Mouse (Mus musculus) heart, postnatal 14 days (tissue): ENCODE data around the gene Tnfrsf13c. TPM values are rescaled to one million over a fixed set of nuclear protein-coding genes. Genes with fewer than 3 reads are reported as not detected.
"Not testable (repeated sequence)": the region's sequence is repeated elsewhere in the genome, so short reads cannot be mapped to it uniquely, and the experiment has no call there.

Experiments used
- DNase-seq, 2 experiments: peaks; one replicate each; pipeline ENCODE4 v3.0.0; 2021 to 2022
- intact Hi-C: fragments of 180-260 bp; cut with DNase I; formaldehyde crosslinking; loops from one replicate; pipeline ENCODE4 v1.15.1; 2025
- long read RNA-seq, 2 experiments: library from polyadenylated mRNA; stranded (forward); transcript quantifications; one replicate each; pipeline ENCODE4 v2.0.0; 2021
- total RNA-seq, 2 experiments: library from RNA; stranded (reverse); gene quantifications; 2 replicates each; pipeline ENCODE4 v1.2.3; 2021

Gene Tnfrsf13c
- total RNA-seq, result under 1 TPM; 0.24 TPM
- long read RNA-seq, experiment 1, result 0 reads
- long read RNA-seq, experiment 2, partial matches to known transcripts, result 0 of 1 reads
- long read RNA-seq, experiment 2, other reads (novel, unspliced or antisense), result 0 of 1 reads

DNA sequence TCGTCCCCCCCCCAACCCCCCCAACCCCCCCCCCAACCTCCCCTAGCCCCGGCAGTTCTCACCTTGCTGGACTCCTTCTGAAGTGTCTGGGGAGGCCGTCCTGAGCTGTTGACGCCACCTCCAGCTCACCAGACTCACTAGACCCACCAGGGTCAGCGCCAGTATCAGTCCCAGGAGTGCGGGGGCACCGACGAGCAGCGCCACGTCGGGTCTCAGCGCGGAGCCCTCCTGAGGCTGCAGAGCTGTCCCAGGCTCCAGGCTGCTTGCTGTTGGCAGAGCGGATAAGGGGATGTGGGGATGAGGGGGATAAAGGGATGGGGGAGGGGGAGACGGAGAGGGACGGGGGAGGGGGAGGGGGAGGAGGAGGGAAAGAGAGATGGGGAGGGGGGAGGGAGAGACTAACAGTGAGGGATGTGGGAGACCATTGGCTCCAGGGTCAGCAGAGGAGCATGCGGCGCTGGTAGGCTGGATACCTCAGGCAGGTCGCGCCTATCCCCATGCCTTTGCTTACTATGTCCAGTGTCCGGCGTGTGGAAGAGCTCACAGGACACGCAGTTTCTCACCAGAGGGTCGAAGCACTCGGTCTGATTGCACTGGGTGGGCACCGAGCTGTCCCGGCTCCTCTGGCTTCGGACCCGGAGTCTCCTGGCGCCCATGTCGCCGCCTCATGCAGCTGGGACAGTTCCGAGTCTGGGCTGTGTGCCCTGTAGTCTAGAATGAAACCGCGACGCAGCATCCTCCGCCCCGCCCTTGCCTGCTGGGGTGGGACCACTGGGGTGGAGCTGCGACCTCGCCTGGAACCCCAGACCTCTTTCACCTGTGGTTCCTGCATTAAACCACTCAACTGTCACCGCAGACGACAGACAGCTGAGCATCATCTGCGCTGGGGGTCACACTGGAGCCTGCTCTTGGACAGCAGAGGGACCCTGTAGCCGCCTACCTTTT, at the start of gene Tnfrsf13c:
Gene Tnfrsf13c, minus strand, starts transcription at position 713 of the 945 bp plus-strand sequence.
- peak; percentile 49 to 54 for DNase-seq
- intact Hi-C loops, result no loop called here

DNA sequence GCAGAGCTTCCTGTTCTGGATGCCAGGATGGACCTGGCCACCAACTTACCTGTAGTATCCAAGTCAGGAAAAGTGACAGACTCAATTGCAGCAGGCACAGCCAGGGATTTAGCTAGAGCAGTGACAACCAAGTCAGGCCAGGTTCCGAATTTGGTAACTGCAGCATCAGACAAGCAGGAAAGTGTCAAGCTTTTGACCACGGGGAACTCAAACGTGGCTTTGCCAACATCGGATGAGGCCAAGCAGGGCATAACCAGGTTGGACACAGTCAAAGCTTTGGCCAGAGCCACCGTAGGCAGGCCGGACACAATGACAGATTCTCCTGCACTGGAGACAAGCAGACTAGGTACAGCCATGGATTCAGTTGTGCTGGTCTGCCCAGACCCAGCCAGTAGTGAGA, 48.1 kb upstream of the Tnfrsf13c start:
- intact Hi-C loops, result no loop called here
- no peak for DNase-seq

DNA sequence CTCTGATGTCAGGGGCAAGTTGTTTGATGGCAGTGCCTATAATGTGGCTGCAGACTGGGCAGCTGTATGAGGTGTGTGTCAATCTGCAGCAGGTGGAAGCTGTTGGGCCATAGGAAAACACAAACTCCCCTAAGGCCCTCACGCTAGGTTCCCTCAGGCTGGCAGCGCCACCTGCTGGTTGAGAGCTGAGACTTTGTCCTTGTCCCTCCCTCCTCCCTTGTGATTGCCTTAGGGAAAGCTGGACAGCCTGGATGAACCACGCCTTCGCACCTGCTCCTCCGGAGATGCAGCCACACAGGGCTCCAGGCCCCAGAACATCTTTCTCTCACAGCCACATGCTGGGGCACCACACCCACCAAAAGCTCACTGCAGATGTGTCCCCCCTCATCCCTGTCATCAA, 47.0 kb upstream of the Tnfrsf13c start:
- peak; percentile 67 to 81 for DNase-seq
- intact Hi-C loops, result no loop called here

DNA sequence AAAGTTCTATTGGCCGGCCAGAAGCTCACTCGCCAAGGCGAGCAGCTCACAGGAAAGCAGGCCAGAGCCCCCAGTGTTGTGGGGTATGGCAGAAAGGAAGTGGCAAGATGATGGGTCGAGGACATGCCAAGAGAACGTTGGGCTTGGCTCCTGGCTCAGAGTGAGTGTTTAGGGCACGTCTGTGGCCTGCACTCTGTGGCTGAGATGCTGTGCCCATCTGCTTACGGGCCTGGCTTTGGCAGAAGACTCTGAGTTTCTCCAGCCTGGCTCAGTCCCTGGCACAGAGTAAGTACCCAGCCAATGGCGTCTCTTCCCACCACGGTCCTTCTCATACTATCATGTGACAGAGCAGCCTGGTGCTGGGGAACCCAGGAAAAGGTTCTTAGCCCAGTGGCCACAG, 44.6 kb upstream of the Tnfrsf13c start:
- intact Hi-C loops, result no loop called here
- DNase-seq, result no peak

DNA sequence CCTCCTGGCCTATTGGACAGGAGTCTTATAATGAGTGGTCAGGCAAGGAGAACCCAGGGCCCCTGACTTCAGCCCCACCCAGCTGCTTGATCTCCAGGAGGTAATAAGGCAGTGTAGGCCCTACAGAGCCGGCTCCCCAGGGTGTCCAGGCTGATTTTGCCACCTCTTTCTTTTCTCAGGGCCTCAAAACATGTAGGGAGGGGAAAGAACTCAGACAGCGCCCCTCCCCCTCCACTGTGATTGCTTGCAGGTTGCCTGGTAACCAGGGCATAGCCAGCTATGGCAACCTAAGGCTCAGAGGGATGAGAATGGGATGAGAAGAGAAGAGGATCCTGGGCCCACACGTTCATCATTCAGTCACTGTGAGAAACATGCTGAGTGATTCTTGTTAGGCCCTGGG, 44.0 kb upstream of the Tnfrsf13c start:
- intact Hi-C loops, result no loop called here
- no peak for DNase-seq

DNA sequence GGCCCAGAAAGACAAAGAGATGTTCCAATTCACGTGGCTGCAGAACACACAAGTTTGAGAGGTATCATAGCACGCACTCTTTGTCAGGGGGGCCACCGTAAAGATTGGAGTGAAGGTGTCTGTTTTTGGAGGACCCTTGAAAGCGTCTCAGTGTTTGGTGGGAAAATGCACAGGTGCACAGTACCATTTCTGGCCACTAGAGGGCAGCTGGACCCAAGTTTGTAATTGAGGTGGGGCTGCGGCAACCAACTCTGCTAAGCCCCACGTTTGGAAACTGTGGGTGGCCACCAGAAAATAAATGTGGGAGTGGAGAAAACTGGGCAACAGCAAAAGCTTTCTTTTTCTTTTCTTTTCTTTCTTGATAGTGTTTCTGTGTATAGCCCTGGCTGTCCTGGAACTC, 42.2 kb upstream of the Tnfrsf13c start:
- intact Hi-C loops, result loop anchor here (2.0 kb wide), 1 partner anchor 150 kb away; no protein-coding TSS in a partner anchor

DNA sequence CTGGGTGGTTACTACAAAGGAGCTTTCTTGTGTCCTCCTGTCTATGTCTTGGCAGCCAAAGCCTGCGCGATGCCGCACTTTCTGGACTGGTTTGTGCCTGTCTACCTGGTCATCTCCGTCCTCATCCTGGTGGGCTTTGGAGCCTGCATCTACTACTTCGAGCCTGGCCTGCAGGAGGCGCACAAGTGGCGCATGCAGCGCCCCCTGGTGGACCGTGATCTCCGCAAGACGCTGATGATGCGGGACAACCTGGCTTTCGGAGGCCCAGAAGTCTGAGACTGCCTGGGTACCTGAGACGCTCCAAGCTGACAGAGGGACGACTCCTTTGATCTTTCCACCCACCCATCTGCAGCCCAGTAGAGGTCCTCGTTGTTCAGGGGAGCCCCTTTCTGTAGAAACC, 35.3 kb upstream of the Tnfrsf13c start:
- intact Hi-C loops, result no loop called here
- DNase-seq, result peak; percentile 60 to 77

More for the DNA sequence above, 42.2 kb upstream of the Tnfrsf13c start:
- DNase-seq, result peak; percentile 69 to 79

DNA sequence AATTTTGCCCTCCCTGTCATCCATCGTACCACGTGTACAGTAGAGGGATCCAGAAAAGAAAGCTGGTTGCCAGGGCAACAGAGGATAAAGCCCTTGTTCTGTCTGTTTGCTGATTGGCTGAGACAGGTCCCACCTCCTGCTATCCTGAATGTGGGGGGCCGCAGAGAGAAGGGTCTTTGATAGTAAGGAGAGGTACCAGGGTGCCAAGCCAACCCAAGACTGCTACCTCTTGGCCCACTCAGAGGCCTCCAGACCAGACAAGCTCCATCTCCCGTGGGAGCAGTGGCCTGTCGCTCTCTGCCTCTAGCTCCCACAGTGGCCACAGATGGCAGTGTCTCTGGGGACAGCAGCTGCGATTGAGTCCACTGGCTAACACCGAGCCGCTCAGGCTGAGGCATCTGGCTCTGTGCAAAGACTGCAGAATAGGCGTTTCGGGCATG, 31.8 kb upstream of the Tnfrsf13c start:
- intact Hi-C loops, result no loop called here

DNA sequence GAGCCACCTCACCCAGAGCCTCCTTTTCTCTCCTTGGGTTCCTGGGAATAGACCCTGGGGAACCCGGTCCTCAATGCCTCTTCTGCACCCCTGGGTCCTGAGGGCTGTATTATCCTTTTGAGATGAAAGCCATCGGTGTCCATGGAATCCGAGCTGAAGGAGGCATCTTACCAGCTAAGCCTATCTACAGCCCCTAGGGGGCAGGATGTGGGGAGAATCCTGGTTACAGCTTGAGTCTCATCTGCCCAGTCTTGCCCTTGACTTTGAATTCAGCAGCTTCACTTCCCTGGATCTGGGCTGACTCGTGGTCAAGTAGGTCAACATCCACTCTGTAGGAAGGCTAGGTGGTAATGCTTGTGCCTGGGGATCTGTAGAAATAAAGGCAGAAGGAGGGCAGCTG, 31.1 kb upstream of the Tnfrsf13c start:
- no peak for DNase-seq

More for the DNA sequence above, 31.8 kb upstream of the Tnfrsf13c start:
- DNase-seq, result no peak

DNA sequence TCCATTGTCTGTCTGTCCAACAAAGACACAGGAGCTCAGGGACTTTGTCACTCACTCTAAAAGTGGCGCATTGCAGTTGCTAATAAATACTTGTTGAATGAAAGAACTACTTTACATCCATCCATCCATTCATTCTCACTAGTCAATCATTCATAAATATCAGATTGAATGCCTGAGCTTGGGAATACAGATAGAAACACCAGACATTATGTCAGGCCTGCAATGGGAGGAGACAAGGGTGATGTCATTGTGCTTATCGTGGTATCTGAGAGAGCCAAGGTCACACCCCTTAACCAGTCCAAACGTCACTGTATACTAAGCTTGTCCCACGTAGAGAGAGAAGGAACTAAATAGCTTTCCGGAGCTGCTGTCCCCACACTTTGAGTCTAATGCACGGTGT, 27.9 kb upstream of the Tnfrsf13c start, which contains the start of gene 1500009C09Rik:
Gene 1500009C09Rik, plus strand, starts transcription at position 301 of the 400 bp plus-strand sequence.
- no peak for DNase-seq
- intact Hi-C loops, result no loop called here

More for the DNA sequence above, 31.1 kb upstream of the Tnfrsf13c start:
- intact Hi-C loops, result no loop called here

DNA sequence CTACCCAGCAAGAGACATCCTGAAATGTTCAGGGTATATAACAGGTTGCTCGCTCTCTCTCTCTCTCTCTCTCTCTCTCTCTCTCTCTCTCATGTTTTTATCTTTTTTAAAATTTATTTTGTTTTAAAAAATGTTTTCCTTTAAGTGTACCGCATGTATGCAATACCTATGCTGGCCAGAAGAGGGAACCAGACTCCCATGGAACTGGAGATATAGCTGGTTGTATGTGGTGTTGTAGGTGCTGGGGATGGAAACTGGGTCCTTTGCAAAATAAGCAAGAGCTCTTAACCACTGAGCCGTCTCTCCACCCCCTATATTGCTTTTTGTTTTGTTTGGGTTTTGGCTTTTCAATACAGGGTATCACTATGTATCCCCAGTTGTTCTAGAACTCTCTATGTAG, 27.4 kb upstream of the Tnfrsf13c start:
- DNase-seq, result no peak
- intact Hi-C loops, result no loop called here

DNA sequence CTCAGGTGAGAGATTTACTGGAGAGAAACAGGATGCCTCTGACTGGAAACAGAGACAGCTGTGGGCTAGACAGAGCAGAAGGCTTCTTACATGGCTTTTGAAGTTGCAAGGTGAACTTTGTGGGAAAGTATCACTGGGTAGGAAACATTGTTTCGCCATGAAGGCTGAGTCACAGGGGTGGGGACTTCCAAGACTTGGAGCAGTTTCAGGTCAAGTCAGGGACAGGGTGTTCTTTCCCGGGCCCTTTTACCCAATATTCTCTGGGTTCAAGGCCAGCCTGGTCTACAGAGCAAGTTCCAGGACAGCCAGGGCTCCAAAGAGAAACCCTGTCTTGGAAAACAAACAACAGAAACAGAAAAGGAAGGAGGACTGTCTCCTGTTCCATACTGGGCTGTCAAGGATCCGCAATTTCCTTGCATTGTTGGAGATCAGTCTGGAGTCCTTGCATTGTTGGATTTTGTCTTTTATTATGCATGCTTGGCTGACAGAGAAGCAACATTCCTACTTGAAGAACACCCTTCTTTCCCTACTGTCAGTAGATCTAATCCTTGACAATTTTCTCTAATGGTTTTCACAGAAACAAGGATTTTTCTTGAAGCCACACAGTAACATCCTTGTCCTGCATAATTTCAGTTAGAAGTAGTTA, 23.1 kb upstream of the Tnfrsf13c start:
- intact Hi-C loops, result no loop called here
- no peak for DNase-seq

DNA sequence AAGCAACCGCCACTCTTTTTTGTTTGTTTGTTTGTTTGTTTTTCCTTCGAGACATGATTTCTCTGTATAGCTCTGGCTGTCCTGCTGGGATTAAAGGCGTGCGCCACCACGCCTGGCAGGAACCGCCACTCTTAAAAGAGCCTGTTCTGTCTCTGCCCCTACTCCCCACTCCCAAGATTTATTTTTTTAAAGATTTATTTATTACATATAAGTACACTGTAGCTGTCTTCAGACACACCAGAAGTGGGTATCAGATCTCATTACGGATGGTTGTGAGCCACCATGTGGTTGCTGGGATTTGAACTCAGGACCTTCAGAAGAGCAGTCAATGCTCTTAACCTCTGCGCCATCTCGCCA, 20.6 kb upstream of the Tnfrsf13c start:
- intact Hi-C loops, DNase-seq: not testable (repeated sequence)

DNA sequence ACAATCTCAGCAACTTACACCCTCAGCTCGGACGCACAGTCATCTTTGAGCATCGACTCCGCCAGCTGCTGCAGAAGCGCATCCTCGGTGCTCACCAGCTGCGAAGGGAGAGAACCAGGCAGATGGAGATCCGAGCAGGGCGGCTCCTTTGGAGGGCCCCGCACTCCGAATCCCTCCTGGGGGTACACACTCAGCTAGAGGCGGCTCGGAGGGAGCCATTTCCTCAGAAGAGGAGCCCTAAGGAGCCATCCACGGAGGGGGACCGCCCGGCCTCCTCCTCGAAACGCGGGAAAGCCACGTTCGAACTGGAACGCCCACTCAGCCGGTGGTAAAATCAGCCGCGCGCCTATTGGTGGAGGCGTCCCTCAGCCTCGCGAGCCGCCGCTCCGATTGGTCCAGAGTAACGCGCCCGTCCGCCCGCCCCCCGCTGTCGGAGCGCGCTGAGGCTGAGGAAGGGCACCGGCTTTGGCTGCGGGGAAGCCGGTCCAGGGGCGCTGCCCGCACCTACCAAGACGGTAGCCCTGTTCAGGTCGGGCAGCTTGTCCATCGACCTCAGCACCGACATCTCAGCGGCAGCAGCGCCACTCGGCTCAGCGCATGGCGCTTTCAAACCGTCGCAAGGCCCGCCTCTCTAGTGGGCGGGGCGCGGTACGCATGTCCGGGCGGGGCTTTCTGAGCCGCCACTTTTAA, 20.1 kb upstream of the Tnfrsf13c start, which contains the start of gene Cenpm:
Gene Cenpm, minus strand, starts transcription at position 634 of the 690 bp plus-strand sequence.
- intact Hi-C loops, result no loop called here

DNA sequence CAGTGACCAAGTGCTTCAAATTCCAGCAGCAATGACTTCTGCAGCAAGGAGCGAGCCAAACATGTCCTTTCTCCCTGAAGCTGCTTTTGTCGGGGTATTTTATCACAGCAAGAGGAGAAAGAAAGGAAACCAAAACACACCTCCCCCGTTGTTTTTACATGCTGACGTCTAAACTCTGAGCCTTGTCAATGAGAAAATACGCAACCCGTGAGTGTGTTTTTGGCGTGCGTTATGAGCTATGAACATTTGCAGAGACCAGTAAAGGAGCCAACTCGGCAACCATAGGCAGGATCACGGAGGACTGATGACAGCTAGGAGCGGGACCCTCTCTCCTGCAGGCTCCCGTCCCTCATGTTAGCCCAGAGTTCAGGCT, 19.6 kb upstream of the Tnfrsf13c start:
- intact Hi-C loops, result no loop called here
- DNase-seq, result no peak

More for the DNA sequence above, 20.1 kb upstream of the Tnfrsf13c start, which contains the start of gene Cenpm:
- DNase-seq, result peak; percentile 92 to 94

DNA sequence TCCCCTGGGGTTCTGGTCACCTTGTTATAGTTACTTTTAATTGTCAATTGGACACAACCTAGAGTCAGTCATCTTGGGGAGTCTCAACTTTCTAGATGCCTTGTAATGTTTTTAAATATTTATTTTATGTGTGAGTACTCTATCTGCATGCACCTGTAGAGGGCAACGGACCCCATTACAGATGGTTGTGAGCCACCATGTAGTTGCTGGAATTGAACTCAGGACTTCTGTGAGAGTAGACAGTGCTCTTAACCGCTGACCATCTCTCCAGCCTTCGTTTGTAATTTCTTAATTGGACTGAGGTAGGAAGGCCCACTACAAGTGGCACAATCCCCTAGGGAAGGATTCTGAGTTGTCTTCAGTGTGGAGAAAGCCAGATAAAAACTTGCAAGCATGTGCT, 19.1 kb upstream of the Tnfrsf13c start:
- intact Hi-C loops, result no loop called here
- DNase-seq, result no peak

DNA sequence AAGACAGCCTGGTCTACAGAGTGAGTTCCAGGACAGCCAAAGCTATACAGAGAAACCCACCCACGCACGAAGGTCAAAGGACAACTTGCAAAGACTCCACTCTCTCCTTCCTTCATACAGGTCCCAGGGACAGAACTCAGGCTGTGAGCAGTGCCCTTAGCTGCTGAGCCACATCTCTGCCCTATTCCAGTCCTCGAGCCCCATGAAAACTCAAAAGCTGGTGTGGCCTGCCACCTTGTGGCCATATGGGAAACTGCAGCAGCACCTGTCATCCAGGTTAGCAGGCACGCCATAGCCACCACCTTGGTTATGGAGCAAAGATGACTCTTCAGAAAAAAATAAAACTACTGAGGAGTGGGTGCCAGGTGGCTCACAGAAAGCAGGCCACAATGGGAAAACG, 12.4 kb upstream of the Tnfrsf13c start:
- intact Hi-C loops, result loop anchor here (1.0 kb wide), 2 partner anchors 98 to 171 kb away; no protein-coding TSS in a partner anchor
- DNase-seq, result peak; percentile 79 to 86

DNA sequence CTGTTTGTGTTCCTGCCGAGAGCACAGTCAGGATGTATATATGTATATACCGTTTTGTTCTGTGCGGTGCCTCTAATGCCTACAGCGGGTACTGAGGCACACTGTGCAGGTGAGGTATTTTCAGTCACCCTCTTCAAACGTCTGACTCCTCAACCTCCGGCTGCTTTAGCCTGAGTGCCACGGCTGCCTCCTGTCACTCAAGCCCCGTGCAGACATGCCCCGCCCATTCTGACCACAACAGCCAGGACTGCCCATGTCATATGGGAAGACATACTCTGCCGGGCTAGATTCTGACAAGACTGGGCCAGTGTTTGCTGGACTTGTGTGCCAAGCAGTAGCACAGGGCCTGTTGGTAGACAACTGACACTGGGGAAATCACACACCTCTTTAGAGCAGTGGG, 11.5 kb upstream of the Tnfrsf13c start:
- intact Hi-C loops, result loop anchor here (1.0 kb wide), 2 partner anchors 97 to 170 kb away; no protein-coding TSS in a partner anchor
- no peak for DNase-seq

DNA sequence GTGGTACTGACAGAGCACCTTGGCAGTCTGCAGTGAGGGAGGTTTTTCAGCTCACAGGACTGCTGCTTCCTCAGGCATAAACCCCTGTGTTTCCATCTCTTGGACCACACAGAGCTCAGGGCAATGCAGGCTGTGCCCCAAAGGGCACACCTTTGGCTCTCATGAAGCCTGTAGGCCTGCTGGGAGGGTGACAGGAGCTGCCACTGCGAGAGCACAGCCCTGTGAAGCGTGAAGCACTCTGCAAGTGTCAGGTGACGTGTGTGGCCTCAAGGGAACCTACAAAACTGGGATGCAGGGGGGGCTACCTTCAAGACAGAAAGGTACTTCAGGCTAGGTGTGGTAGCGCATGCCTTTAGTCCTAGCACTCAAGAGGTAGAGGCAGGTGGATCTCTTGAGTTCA, 8.5 kb upstream of the Tnfrsf13c start:
- no peak for DNase-seq
- intact Hi-C loops, result no loop called here
